Mouse (Mus musculus) embryonic fibroblast, embryonic 13.5 days (primary cell): ENCODE measurements around the gene Dusp1.

ENCODE experiments used
- CTCF ChIP-seq: IDR thresholded peaks from 2 replicates; pipeline ENCODE4 v1.5.1; 2011; ENCODE audit warnings: mild to moderate bottlenecking, control low read depth, low read length, moderate library complexity, borderline replicate concordance; ENCODE audit not compliant: insufficient read depth
- POLR2A ChIP-seq: IDR thresholded peaks from 2 replicates; pipeline ENCODE4 v1.6.1; 2011; ENCODE audit warnings: low read depth, mild to moderate bottlenecking, control low read depth, low read length, moderate library complexity

- TF ChIP-seq POLR2A (no peak), CTCF (no peak)
Observed at GRCm38 (mm10) chr17:26602371-26602885, 40.5 kb upstream of the Dusp1 start.
